Mouse (Mus musculus) midbrain, embryonic 14.5 days (tissue): ENCODE results near the gene Prr5. TPM values are rescaled to one million over a fixed set of nuclear protein-coding genes. Genes with fewer than 3 reads are reported as not detected.

Experiments used
- ATAC-seq: fragments of 200-750 bp; cut with Nextera tagmentation; 2 replicates; pipeline ENCODE4 v1.8.0; 2017; ENCODE audit warnings: moderate number of reproducible peaks, moderate library complexity; ENCODE audit not compliant: low FRiP score, low TSS enrichment
- DNase-seq: peaks from one replicate; pipeline ENCODE4 v3.0.0-alpha.2; 2015
- H3K27ac ChIP-seq: fragments of 300-500 bp; sonication (generic); replicated peaks from 2 replicates; pipeline ENCODE4 v1.5.1; 2014; ENCODE audit warnings: mild to moderate bottlenecking, low read depth, low read length, moderate library complexity
- H3K27me3 ChIP-seq: fragments of 300-500 bp; sonication (generic); 2 replicates; pipeline ENCODE4 v1.6.1; 2014; ENCODE audit warnings: low read length, control low read depth, mixed read lengths; ENCODE audit not compliant: control insufficient read depth, insufficient read depth
- H3K36me3 ChIP-seq: fragments of 300-500 bp; sonication (generic); 2 replicates; pipeline ENCODE4 v1.6.1; 2014; ENCODE audit warnings: low read length, control low read depth; ENCODE audit not compliant: control insufficient read depth, insufficient read depth
- H3K4me1 ChIP-seq: fragments of 300-500 bp; sonication (generic); 2 replicates; pipeline ENCODE4 v1.6.1; 2014; ENCODE audit warnings: mild to moderate bottlenecking, antibody characterized with exemption, low read length, control low read depth; ENCODE audit not compliant: control insufficient read depth, insufficient read depth
- H3K4me2 ChIP-seq: fragments of 300-500 bp; sonication (generic); 2 replicates; pipeline ENCODE4 v1.6.1; 2014; ENCODE audit warnings: mild to moderate bottlenecking, low read length, moderate library complexity
- H3K4me3 ChIP-seq: fragments of 300-500 bp; sonication (generic); replicated peaks from 2 replicates; pipeline ENCODE4 v1.5.1; 2014; ENCODE audit warnings: low read depth, low read length
- H3K9ac ChIP-seq: fragments of 300-500 bp; sonication (generic); replicated peaks from 2 replicates; pipeline ENCODE4 v1.6.1; 2014; ENCODE audit warnings: mild to moderate bottlenecking, low read length, moderate library complexity
- H3K9me3 ChIP-seq: fragments of 300-500 bp; sonication (generic); 2 replicates; pipeline ENCODE4 v1.6.1; 2016; ENCODE audit warnings: low read length, control low read depth, mixed read lengths; ENCODE audit not compliant: control insufficient read depth
- WGBS: fragments of 180-500 bp; shearing (Covaris S2); extraction: QIAGEN DNeasy Blood & Tissue Kit; methylation state at CpG from one replicate; pipeline ENCODE4 v1.1.7; 2014; 5-methylcytosine and 5-hydroxymethylcytosine counted together
- polyA plus RNA-seq: library from polyadenylated mRNA; unstranded; fragments of >200 nt; fragmentation: Nextera tagmentation; extraction: Ambion mirVana; gene quantifications from 2 replicates; pipeline ENCODE4 v1.2.1, GENCODE M21; 2014

The Prr5 gene
- polyA plus RNA-seq = 19.5 and 19.9 TPM in 2 replicates

DNA sequence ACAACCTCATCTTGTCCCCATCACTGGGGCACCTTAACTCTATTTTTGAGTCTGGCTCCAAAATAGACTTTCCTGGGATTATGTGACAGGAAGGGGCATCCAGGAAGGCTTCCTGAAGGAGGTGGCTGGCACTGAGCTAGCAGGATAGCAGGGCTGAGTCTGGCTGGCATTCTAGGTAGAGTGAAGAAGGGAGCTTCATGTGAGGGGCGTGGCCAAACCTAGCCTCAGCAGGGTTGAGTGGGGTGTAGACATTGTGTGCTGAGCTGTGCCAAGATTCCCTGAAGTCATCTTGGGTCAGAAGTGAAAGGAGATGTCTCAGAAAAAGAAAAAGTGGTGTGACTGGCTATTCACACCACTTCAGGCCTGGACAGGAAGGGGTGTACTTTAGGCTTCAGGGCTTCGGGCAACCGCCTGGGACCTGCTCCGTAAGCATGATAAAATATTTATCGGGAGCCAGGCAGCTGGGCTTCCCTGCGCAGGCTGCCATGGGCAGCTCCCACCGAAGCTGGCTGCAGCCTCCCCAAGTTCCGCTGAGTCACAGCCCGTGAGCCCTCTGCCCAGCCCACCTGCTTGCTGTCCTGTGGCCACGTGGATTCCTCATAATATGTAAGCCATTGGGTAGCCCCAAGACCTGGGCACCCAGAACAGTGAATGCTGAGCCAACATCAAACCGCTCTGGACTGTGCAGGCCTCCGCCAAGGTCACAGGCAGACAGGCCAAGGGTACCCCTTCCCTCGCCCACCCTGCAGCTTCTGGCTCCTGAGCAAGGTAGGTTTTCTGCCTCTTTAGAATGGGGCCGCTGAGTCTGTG is at the start of gene Prr5:
Prr5 (plus strand) TSS at position 683 of the 810 bp plus-strand sequence.
- ATAC-seq (no peak; the same call in 1 of the 2 replicates), DNase-seq (peak; percentile 39)
- Histone ChIP-seq H3K4me1 (peaks cover 10% of the 10 kb centered on the region; the same call in 1 of the 2 replicates), H3K27me3 (no peaks in the 10 kb centered on the region), H3K27ac (no peak within 1 kb of the TSS), H3K36me3 (no peaks in the 10 kb centered on the region), H3K9ac (no peak within 1 kb of the TSS), H3K4me2 (no peak within 1 kb of the TSS), H3K4me3 (no peak within 1 kb of the TSS), H3K9me3 (no peaks in the 10 kb centered on the region)
- 62% methylated on average over 14 of the region's 14 CpGs for WGBS

DNA sequence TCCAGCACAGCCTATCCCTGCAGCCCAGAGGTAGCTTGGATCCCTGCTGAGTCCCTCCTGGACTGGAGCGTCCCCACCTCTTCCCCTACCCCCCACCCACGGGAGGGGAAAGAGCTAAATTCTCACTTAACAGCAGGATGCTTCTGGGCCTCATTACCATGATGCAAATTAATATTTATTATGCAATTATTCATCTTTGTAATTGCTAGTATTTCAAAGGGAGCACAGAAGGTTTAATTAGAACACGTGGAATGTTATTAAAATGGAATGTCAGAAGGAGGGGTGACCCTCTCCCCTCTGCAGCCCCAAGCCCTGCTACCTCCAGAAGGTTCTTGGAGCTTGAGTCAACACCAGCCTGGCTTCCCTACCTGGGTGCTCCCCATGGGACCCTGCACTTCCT is 49.4 kb upstream of the Prr5 start:
- Histone ChIP-seq H3K4me2 (no peak overlapping the region), H3K9me3 (no peaks in the 10 kb centered on the region), H3K27me3 (peaks cover 4% of the 10 kb centered on the region; the same call in 1 of the 2 replicates), H3K9ac (no peak overlapping the region), H3K27ac (peak overlapping the region; percentile 26; the same call in 1 of the 2 replicates), H3K36me3 (no peaks in the 10 kb centered on the region), H3K4me1 (peaks cover 24% of the 10 kb centered on the region), H3K4me3 (no peak overlapping the region)
- 51% methylated on average over 3 of the region's 3 CpGs for WGBS
- ATAC-seq = no peak
- DNase-seq = no peak

DNA sequence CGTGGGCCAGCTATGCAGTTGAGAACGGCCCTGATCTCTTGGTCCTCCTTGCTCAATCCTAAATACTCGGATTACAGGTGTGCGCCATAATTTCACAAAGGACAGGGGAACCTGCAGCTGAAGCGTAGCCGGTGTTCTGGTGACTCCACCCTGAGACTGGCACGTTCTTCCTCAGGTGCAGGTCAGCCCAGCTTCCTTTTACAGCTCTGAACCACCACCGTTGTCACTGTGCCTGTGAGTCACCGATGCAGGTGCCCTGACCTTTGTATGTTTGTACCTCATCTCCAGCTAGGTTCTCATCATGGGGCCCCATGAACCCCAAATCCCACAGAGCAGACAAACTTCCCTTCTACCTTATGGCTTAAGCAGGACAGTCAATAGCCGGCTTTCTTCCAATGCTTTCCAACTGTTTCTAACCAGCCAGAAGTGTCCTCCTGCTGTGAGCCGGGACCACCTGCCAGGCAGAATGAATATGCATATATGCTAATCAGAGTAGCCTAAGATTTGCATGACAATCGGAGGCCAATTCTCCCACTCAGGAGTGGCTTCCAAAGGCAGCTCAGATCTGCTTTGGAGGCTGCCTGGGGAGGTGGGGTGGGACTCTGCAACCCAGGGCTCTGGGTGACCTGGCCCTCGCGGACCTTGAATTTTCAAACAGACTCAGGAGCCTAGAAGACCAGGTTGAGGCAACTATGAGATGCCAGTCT is 47.5 kb upstream of the Prr5 start:
- H3K36me3 ChIP-seq = no peaks in the 10 kb centered on the region
- H3K4me3 ChIP-seq = no peak overlapping the region
- peak overlapping the region; percentile 43 for H3K27ac ChIP-seq
- H3K27me3 ChIP-seq = no peaks in the 10 kb centered on the region
- ATAC-seq (peak; percentile 50; the same call in 1 of the 2 replicates), DNase-seq (peak; percentile 86)
- WGBS = 27% methylated on average over 14 of the region's 14 CpGs
- no peak overlapping the region for H3K9ac ChIP-seq
- H3K9me3 ChIP-seq = no peaks in the 10 kb centered on the region
- H3K4me1 ChIP-seq = peaks cover 40% of the 10 kb centered on the region
- H3K4me2 ChIP-seq = peak overlapping the region; percentile 21

DNA sequence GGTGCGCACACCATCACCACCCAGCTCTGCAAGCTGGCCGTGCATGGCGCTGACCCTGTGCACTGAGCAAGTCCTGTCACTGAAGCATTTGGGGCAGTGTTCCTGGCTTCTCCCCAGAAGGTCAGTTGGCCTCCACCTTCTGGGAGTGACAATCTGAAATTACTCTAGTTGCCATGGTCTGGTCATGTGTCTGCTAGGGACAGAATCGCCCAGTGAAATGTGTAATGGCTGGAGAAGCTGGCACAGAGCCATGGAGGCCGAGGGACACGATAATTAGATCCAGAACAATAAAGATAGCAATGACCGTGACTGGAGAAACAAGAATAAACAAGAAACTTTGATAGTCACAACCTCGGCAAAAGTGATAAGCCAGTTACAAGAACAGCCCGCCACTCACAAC is 44.5 kb upstream of the Prr5 start:
- no peak overlapping the region for H3K9ac ChIP-seq
- no peak overlapping the region for H3K27ac ChIP-seq
- no peak overlapping the region for H3K4me3 ChIP-seq
- H3K4me2 ChIP-seq = no peak overlapping the region
- no peaks in the 10 kb centered on the region for H3K27me3 ChIP-seq
- 72% methylated on average over 9 of the region's 9 CpGs for WGBS
- DNase-seq = no peak
- ATAC-seq = no peak
- H3K4me1 ChIP-seq = peaks cover 49% of the 10 kb centered on the region
- no peaks in the 10 kb centered on the region for H3K9me3 ChIP-seq
- H3K36me3 ChIP-seq = no peaks in the 10 kb centered on the region

DNA sequence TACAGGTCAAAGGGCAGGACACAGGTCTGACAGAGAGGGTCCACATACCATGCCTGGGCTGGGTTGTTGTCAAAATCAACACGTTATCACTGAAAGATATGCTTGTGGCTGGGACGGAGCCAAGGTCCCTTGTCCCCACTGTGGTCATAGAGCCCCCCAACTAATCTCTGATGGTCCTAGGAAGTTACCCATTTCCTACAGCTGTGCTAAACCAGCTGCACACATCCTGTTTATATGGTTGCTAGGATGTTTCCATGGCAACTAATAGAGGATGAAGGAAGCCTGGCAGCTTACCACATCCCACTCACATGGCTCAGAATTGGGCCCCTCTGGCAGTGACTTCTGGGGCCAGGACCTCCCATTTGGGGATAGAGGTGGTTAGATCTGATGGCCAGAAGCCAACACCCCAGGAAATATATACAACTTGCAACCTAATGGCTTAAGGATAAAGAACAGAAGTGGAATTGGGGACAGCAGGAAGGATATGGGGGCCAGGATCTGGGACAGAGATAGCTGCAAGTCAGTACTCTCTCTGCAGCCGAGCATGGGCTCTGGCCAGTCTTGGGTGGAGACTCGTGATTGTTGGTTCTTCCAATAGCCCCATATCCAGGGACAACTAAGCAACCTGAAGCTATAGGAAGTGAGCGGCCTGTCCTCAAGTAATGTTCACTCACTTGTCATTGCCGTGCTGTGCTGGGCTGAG is 43.6 kb upstream of the Prr5 start:
- Histone ChIP-seq H3K27ac (no peak overlapping the region), H3K27me3 (no peaks in the 10 kb centered on the region), H3K36me3 (no peaks in the 10 kb centered on the region), H3K9me3 (no peaks in the 10 kb centered on the region), H3K9ac (no peak overlapping the region), H3K4me3 (no peak overlapping the region), H3K4me1 (peaks cover 49% of the 10 kb centered on the region), H3K4me2 (no peak overlapping the region)
- peak; percentile 85 for DNase-seq
- WGBS = 61% methylated on average over 6 of the region's 6 CpGs
- ATAC-seq = 0 out of 2 replicates have a peak, but pooled peaks have one; percentile 22

DNA sequence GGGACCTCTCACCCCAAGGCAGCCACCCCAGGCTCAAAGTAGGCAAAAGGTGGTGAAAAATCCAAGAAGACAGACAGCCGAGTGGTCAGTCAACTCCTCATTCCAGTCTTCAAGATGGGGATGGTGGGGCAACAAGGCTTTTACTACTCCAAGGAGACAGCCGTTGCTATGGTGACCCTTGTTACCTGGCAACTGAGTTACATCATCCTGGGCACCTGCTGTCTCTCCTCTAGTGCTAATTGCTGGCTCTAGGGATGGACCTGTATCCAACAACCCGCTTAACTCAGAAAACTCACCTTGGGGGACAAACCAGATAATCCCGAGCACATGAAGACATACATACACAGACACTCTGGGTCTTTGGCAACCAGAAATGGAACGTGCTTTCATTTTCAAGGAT is 42.1 kb upstream of the Prr5 start:
- H3K27me3 ChIP-seq = no peaks in the 10 kb centered on the region
- no peak overlapping the region for H3K9ac ChIP-seq
- 48% methylated on average over 5 of the region's 5 CpGs for WGBS
- H3K4me2 ChIP-seq = no peak overlapping the region; the same call in 1 of the 2 replicates
- H3K4me1 ChIP-seq = peaks cover 42% of the 10 kb centered on the region
- ATAC-seq (no peak), DNase-seq (peak; percentile 80)
- H3K36me3 ChIP-seq = no peaks in the 10 kb centered on the region
- no peak overlapping the region for H3K4me3 ChIP-seq
- no peak overlapping the region; the same call in 1 of the 2 replicates for H3K27ac ChIP-seq
- H3K9me3 ChIP-seq = no peaks in the 10 kb centered on the region

DNA sequence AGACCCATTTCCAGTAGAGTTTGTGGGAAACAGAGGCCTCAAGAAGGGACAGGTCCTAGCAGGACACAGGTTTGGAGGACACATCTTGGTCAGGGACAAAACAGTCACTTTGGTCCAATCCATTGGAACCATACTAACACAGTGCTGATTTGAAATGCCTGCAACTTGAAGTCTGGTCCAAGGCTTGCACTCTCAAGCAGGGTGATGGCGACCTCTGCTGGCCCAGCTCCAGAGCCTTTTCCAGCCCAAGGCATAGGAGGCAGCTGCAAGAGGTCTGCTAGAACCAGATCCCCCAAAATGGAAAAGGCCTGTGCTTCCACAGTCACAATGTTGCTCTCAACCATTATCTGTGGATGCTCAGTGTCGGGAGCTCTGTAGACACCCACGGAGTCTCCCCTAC is 39.7 kb upstream of the Prr5 start:
- Histone ChIP-seq H3K4me3 (no peak overlapping the region), H3K4me1 (peaks cover 31% of the 10 kb centered on the region), H3K36me3 (no peaks in the 10 kb centered on the region), H3K27ac (no peak overlapping the region), H3K9me3 (no peaks in the 10 kb centered on the region), H3K4me2 (no peak overlapping the region), H3K27me3 (no peaks in the 10 kb centered on the region), H3K9ac (no peak overlapping the region)
- ATAC-seq (peak; percentile 63), DNase-seq (peak; percentile 94)
- WGBS = 16% methylated on average over 3 of the region's 3 CpGs

DNA sequence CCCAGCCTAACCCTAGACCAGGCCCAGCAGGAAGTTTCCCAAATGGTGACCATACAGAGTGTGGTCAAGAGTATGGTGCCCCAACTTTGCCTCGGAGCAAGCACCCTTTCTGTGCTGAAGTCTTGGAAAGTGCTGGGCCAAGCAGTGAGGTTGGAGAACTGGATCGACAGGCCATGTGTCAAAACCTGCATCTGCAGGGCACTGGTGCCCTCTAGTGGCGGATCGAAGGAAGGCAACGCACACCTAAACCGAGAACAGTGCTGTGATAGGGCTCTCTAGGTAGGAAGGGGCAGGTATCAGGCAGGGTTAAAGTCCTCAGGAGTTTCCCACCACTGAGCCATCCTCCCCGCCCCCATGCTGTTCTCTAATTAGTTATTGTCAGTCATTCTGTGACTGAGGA is 37.9 kb upstream of the Prr5 start:
- no peak overlapping the region for H3K4me3 ChIP-seq
- no peaks in the 10 kb centered on the region for H3K36me3 ChIP-seq
- no peak overlapping the region for H3K4me2 ChIP-seq
- under 1% methylated on average over 7 of the region's 7 CpGs for WGBS
- no peak overlapping the region for H3K9ac ChIP-seq
- H3K9me3 ChIP-seq = no peaks in the 10 kb centered on the region
- peaks cover 18% of the 10 kb centered on the region; the same call in 1 of the 2 replicates for H3K4me1 ChIP-seq
- no peak overlapping the region for H3K27ac ChIP-seq
- H3K27me3 ChIP-seq = no peaks in the 10 kb centered on the region
- peak; percentile 92 for DNase-seq
- ATAC-seq = no peak; the same call in 1 of the 2 replicates
